15 mouse cellular contexts compared by ENCODE assay signal in genomic region chr1:90228323-90228697, GRCm38 (mm10). TPM values are rescaled to one million over a fixed set of nuclear protein-coding genes. Genes with fewer than 3 reads are reported as not detected.
DNase-seq lines count a peak whose midpoint lies in the region; ATAC-seq lines count a peak whose summit lies in the region.
"Had no signal": no experiment of that assay in that cellular context is flagged by ENCODE, and none has a peak within 500 bp of the region (broad histone marks: within the 10 kb centered on the region; RNA-seq: fewer than 3 reads in every experiment).

No protein-coding gene starts in this region.

- no peaks in the 10 kb centered on the region for H3K9me3 ChIP-seq in heart, embryonic 14.5 days (ENCODE audit: control insufficient read depth, low read length)
- H3K9me3 ChIP-seq in forebrain, embryonic 11.5 days (ENCODE audit: control insufficient read depth, low read length), result no peaks in the 10 kb centered on the region
- H3K9me3 ChIP-seq in limb, embryonic 10.5 days (replicated peaks), result no peaks in the 10 kb centered on the region
- H3K9me3 ChIP-seq: liver, embryonic 15.5 days had no signal

- no peak for DNase-seq in heart, postnatal 14 days
- peak; percentile 53 for DNase-seq in 416B (ENCODE audit: low read depth)
- DNase-seq in forebrain, embryonic 11.5 days (ENCODE audit: low spot score), result no peak
- DNase-seq in limb, embryonic 10.5 days (ENCODE audit: low spot score), result no peak
- DNase-seq in right cerebral cortex, postnatal 25 days, result no peak
- DNase-seq in cerebellum, adult 9-11 months, result no peak
- no peak for DNase-seq in layer of hippocampus, postnatal 36 days
- DNase-seq: gastrocnemius, postnatal 10 days; kidney, adult 18-20 months; right cerebral cortex, adult 18-20 months had no signal

- peak overlapping the region; percentile 9; the same call in 1 of the 2 replicates for H3K4me2 ChIP-seq in heart, embryonic 14.5 days (ENCODE audit: low read length)
- H3K4me2 ChIP-seq in forebrain, embryonic 11.5 days (ENCODE audit: low read depth, low read length, severe bottlenecking), result no peak overlapping the region
- H3K4me2 ChIP-seq: liver, embryonic 15.5 days had no signal

- H3K4me1 ChIP-seq in heart, embryonic 14.5 days (ENCODE audit: control insufficient read depth in 2 of 2, insufficient read depth in 2 of 2, low read length in 2 of 2), result peaks cover 29 to 30% of the 10 kb centered on the region in 2 experiments
- H3K4me1 ChIP-seq in forebrain, embryonic 11.5 days (replicated peaks; ENCODE audit: control insufficient read depth, insufficient read depth, low read length), result peaks cover 3% of the 10 kb centered on the region; the same call in 1 of the 2 replicates
- H3K4me1 ChIP-seq in limb, embryonic 10.5 days, result peaks cover 56% of the 10 kb centered on the region
- H3K4me1 ChIP-seq: liver, embryonic 15.5 days had no signal

- no peak overlapping the region; the same call in 1 of the 2 replicates for H3K9ac ChIP-seq in heart, embryonic 14.5 days (ENCODE audit: low read length)
- H3K9ac ChIP-seq in forebrain, embryonic 11.5 days (ENCODE audit: low read length), result no peak overlapping the region
- H3K9ac ChIP-seq: liver, embryonic 15.5 days had no signal

- H3K4me3 ChIP-seq in heart, embryonic 14.5 days (ENCODE audit: control insufficient read depth in 1 of 2, insufficient read depth in 1 of 2, low read depth in 1 of 2, low read length in 2 of 2), result no peak overlapping the region
- H3K4me3 ChIP-seq in forebrain, embryonic 11.5 days (ENCODE audit: low read depth, low read length), result no peak overlapping the region
- H3K4me3 ChIP-seq in limb, embryonic 10.5 days, result no peak overlapping the region
- H3K4me3 ChIP-seq: liver, embryonic 15.5 days had no signal

- 21% methylated on average over 9 of the region's 9 CpGs for WGBS in heart, embryonic 14.5 days
- WGBS in forebrain, embryonic 11.5 days, result 69% methylated on average over 9 of the region's 9 CpGs
- WGBS in limb, embryonic 10.5 days, result 42% methylated on average over 9 of the region's 9 CpGs

- ATAC-seq in heart, embryonic 14.5 days (ENCODE audit: insufficient number of reproducible peaks, insufficient read depth, low FRiP score, low read depth), result no peak
- ATAC-seq in forebrain, embryonic 11.5 days (replicated peaks; ENCODE audit: low FRiP score), result 0 out of 2 replicates have a peak, but pooled peaks have one; percentile 21

- intact Hi-C loops in heart, postnatal 14 days (cut with DNase I), result no loop called here

- peak overlapping the region in 1 of 2 experiments; percentile 17; a peak in 1 of 4 replicates for H3K27ac ChIP-seq in heart, embryonic 14.5 days (replicated peaks in 1 of 2; ENCODE audit: control insufficient read depth in 1 of 2, insufficient read depth in 1 of 2, low read depth in 2 of 2, low read length in 2 of 2)
- 0 out of 2 replicates have a peak overlapping the region, but pooled peaks have one; percentile 18 for H3K27ac ChIP-seq in forebrain, embryonic 11.5 days (ENCODE audit: low read depth, low read length)
- H3K27ac ChIP-seq in limb, embryonic 10.5 days, result 0 out of 2 replicates have a peak overlapping the region, but pooled peaks have one; percentile 19
- H3K27ac ChIP-seq: liver, embryonic 15.5 days; stomach, postnatal 0 days had no signal

- no peaks in the 10 kb centered on the region for H3K36me3 ChIP-seq in heart, embryonic 14.5 days (ENCODE audit: control insufficient read depth, insufficient read depth, low read length)
- no peaks in the 10 kb centered on the region for H3K36me3 ChIP-seq in forebrain, embryonic 11.5 days (ENCODE audit: control insufficient read depth, insufficient read depth, low read length)
- no peaks in the 10 kb centered on the region for H3K36me3 ChIP-seq in limb, embryonic 10.5 days
- H3K36me3 ChIP-seq: liver, embryonic 15.5 days had no signal

- no peaks in the 10 kb centered on the region for H3K27me3 ChIP-seq in heart, embryonic 14.5 days (ENCODE audit: control insufficient read depth, insufficient read depth, low read length)
- H3K27me3 ChIP-seq in forebrain, embryonic 11.5 days (ENCODE audit: control insufficient read depth, insufficient read depth, low read length), result no peaks in the 10 kb centered on the region
- H3K27me3 ChIP-seq in limb, embryonic 10.5 days (ENCODE audit: low read depth, poor library complexity, severe bottlenecking), result peaks cover 15% of the 10 kb centered on the region
- H3K27me3 ChIP-seq: CH12.LX had no signal

RNA-seq across cellular contexts. Expression of gene Ackr3, which starts 24.5 kb away (rescaled TPM):
- 41.3 and 51.0 TPM in 2 replicates for polyA plus RNA-seq in heart, embryonic 14.5 days (2014; fragmentation: Nextera tagmentation; extraction: Ambion mirVana)
- total RNA-seq in heart, postnatal 14 days (2021), result 10 to 100 TPM; 53.0 to 62.6 TPM
- polyA plus RNA-seq in forebrain, embryonic 11.5 days (2014; fragmentation: Nextera tagmentation; extraction: Ambion mirVana), result 31.2 and 31.9 TPM in 2 replicates
- 12.9 and 16.5 TPM in 2 replicates for polyA plus RNA-seq in limb, embryonic 10.5 days (2016; fragmentation: Nextera tagmentation; extraction: Ambion mirVana)
- 10 to 100 TPM; 16.3 to 17.0 TPM for total RNA-seq in layer of hippocampus, postnatal 36 days (2021)
- total RNA-seq: monocyte, adult 5-6 weeks had no signal
